Mouse (Mus musculus) liver, adult 2 months (tissue): Measurements from ENCODE around the gene Vars.

Source experiments
- CTCF ChIP-seq: fragments of 200-500 bp; IDR thresholded peaks from 2 replicates; pipeline ENCODE4 v1.5.1; 2011; ENCODE audit warnings: low read depth, low read length, control low read depth
- POLR2A ChIP-seq: fragments of 200-500 bp; IDR thresholded peaks from 2 replicates; pipeline ENCODE4 v1.6.1; 2011; ENCODE audit warnings: low read length, control low read depth; ENCODE audit not compliant: insufficient read depth; ENCODE audit errors: extremely low read depth

DNA sequence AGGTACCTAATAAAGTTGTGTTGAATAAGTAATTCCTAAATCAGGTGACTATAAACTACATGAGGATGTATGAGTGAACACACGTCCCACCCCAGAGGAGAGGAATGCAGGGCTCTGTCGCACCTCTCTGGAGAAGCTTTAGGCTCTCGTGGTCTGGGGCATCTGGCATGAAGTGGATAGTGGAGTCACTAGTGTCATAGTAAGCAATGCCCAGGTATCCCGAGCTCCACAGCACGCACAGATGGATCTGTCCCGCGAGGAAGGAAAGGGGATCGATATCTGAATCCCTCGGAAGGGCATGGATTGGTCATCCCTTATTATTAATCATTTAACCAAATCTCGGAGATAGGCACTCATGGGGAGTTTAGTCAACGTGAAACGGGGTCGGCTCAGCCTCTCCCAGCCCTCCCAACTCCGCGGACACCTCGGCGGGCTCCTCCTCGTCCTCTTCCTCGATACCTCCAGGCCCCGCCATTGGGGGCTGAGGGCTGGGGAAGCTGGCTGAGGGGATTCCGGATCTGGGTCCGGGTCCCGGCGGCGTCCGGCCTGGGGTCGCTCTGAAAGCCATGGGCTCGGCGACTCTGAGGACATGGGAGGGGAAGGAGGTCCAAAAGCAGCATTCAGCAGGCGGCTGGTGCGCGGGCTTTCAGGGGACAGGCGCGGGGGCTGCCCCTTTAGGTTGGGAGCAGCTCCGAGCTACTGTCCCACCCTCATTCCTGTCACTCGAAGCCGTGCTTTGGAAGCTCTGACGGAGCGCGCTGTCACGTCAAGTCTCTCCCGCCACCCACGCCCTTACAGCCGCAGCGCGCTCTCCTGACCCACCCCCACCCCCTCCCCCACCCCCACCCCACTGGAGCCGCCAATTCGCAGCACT is 45.3 kb downstream of the Vars start:
- TF ChIP-seq CTCF, result no peak
- TF ChIP-seq POLR2A, result no peak
